Comparison of ENCODE assay signal across 9 mouse cellular contexts in genomic region chr9:58841655-58842054, GRCm38 (mm10). TPM values are rescaled to one million over a fixed set of nuclear protein-coding genes. Genes with fewer than 3 reads are reported as not detected.
DNase-seq lines count a peak whose midpoint lies in the region; ATAC-seq lines count a peak whose summit lies in the region.
"Had no signal": no experiment of that assay in that cellular context is flagged by ENCODE, and none has a peak within 500 bp of the region (broad histone marks: within the 10 kb centered on the region; RNA-seq: fewer than 3 reads in every experiment).

No protein-coding gene starts in this region.

- no peak overlapping the region for H3K4me2 ChIP-seq in liver, embryonic 12.5 days

- no peak for ATAC-seq in liver, embryonic 12.5 days

- no peak overlapping the region for H3K4me3 ChIP-seq in liver, embryonic 12.5 days

- peaks cover 2% of the 10 kb centered on the region; the same call in 1 of the 2 replicates for H3K4me1 ChIP-seq in liver, embryonic 12.5 days

- H3K9me3 ChIP-seq in liver, embryonic 12.5 days (replicated peaks): no peaks in the 10 kb centered on the region

- H3K27ac ChIP-seq in liver, embryonic 12.5 days: no peak overlapping the region
- H3K27ac ChIP-seq: macrophage had no signal

- no peaks in the 10 kb centered on the region for H3K36me3 ChIP-seq in liver, embryonic 12.5 days

- no peak overlapping the region for H3K9ac ChIP-seq in liver, embryonic 12.5 days

- DNase-seq in liver: peak; percentile 61
- DNase-seq in R1 (ENCODE audit: low read depth, low spot score): peak; percentile 67
- DNase-seq in cerebellum, postnatal 10 days: peak; percentile 76 to 84
- DNase-seq in kidney, postnatal 14 days: peak; percentile 75
- DNase-seq in ovary, postnatal 36 days (ENCODE audit: low spot score): peak; percentile 62
- DNase-seq in frontal cortex, postnatal 36 days (ENCODE audit: low spot score in 2 of 2): no peak
- DNase-seq in layer of hippocampus, adult 8-10 months (ENCODE audit: low spot score in 2 of 2): no peak

- peaks cover 3% of the 10 kb centered on the region; the same call in 1 of the 2 replicates for H3K27me3 ChIP-seq in liver, embryonic 12.5 days (replicated peaks)

- whole genome bisulfite sequencing in liver, embryonic 12.5 days (ENCODE audit: insufficient replicate concordance): 19% methylated on average over 6 of the region's 6 CpGs

RNA-seq across cellular contexts. Expression of gene Hcn4, which starts 18.4 kb away (rescaled TPM):
- 0.07 TPM in 2 replicates for polyA plus RNA-seq in liver, embryonic 12.5 days (2016; fragmentation: Nextera tagmentation; extraction: Ambion mirVana)
- 1 to 10 TPM; 1.6 to 2.3 (median 1.7) TPM for total RNA-seq in layer of hippocampus, adult 8-10 months (2022)
- polyA plus RNA-seq: macrophage had no signal

Comparison
In these comparisons a context has a peak if more than half of its experiments do, and no peak if none do; other contexts are left out.
1. DNase-seq: peak in liver (single experiment), R1 (single experiment), cerebellum, postnatal 10 days (2 of 2), kidney, postnatal 14 days (single experiment) and ovary, postnatal 36 days (single experiment); none in frontal cortex, postnatal 36 days (0 of 2) and layer of hippocampus, adult 8-10 months (0 of 2).